Mouse (Mus musculus): ENCODE data around the gene Phf21a. TPM values are rescaled to one million over a fixed set of nuclear protein-coding genes. Genes with fewer than 3 reads are reported as not detected.
A peak's percentile ranks its signal among the peaks of the same experiment; 100 is the strongest.

Gene Phf21a
- total and polyA plus RNA-seq, 2 experiments from 2014 or later = 31.7 to 41.3 TPM

DNA sequence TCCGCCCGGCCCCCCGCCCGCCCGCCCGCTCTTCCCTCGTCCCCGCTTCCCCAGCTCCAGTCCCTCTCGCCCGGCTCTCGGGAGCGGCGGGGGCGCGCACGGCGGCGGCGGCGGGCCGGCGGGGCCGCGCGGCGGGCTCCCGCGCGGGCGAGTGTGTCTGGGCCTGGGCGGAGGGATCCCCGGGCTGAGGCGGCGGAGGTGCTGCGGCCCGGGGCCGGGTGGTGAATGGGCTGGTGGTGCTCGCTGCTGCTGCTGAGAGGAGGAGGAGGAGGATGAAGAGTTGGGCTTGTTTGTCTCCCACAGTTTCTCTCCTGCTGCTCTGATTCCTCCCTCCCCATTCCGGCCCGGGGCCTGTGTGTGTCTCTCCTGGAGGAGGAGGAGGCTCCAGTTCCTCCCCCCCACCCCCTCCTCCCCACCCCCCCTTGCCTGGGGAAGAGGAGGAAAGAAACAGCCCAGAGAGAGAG, 90.7 kb downstream of the Phf21a start:
- peak overlapping the region; percentile 84 for H3K9ac ChIP-seq (replicated peaks; ENCODE audit: low read length, poor library complexity, severe bottlenecking)
- peak overlapping the region; percentile 89 for H3K4me3 ChIP-seq (ENCODE audit: low read depth, low read length)
- DNase-seq (ENCODE audit: low spot score) (peak; percentile 93), ATAC-seq (ENCODE audit: low FRiP score) (peak; percentile 87)
- 0 out of 2 replicates have a peak, but pooled peaks cover 6% of the 10 kb centered on the region for H3K4me1 ChIP-seq (ENCODE audit: insufficient read depth, low read length)
- H3K27ac ChIP-seq (ENCODE audit: low read depth, low read length) = peak overlapping the region; percentile 98
- WGBS = 2% methylated on average over 18 of the region's 40 CpGs
- H3K36me3 ChIP-seq (ENCODE audit: insufficient read depth, low read length) = no peaks in the 10 kb centered on the region
- peak overlapping the region; percentile 95 for H3K4me2 ChIP-seq (ENCODE audit: low read depth, low read length, poor library complexity, severe bottlenecking)
- H3K27me3 ChIP-seq (ENCODE audit: insufficient read depth, low read length) = no peaks in the 10 kb centered on the region
- H3K9me3 ChIP-seq (ENCODE audit: low read length) = no peaks in the 10 kb centered on the region
- no peak for TF ChIP-seq CTCF (IDR thresholded peaks at IDR 0.05)

DNA sequence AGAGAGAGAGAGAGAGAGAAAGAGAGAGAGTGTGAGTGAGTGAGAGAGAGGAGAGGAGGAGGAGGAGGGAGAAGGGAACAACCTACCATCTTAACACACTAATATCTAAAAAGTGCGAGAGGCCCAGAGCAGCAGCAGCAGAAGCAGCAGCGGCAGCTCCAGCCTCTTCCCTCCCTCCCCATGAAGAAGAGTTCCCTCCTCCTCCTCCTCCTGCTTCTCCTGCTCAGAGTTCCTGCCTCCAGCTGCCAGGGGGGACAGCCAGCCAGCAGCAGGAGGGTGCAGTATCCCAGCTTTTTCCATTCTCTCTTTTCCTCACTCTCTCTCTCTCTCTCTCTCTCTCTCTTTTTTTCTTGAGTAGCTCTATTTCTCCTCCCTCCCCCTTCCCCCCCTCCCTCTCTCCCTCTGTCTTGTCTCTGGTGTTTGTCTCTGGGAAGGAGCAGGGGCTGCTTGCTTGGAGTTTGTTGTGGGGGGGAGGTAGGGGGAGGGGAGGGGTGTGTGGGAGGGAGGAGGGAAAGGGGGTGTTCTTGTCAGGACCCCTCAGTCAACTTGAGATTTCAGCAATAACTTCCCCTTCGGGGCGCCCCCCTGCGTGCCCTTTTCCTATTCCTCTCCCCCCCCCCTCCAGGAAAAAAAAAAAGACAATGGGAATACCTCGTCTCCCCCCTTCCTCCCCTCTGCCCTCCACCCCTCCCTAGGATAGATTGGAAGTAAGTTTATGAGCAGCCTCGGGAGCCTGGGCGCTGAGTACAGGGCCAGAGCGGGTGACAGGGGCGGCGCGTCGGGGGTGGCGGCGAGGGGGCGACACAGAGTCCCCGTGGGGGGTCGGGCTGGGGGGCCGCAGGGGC, 91.4 kb downstream of the Phf21a start:
- DNase-seq (ENCODE audit: low spot score) (peak; percentile 71), ATAC-seq (ENCODE audit: low FRiP score) (peak; percentile 59)
- Histone ChIP-seq H3K4me1 (ENCODE audit: insufficient read depth, low read length) (0 out of 2 replicates have a peak, but pooled peaks cover 6% of the 10 kb centered on the region), H3K4me3 (ENCODE audit: low read depth, low read length) (peak overlapping the region; percentile 89), H3K27ac (ENCODE audit: low read depth, low read length) (peak overlapping the region; percentile 98), H3K36me3 (ENCODE audit: insufficient read depth, low read length) (no peaks in the 10 kb centered on the region), H3K9me3 (ENCODE audit: low read length) (no peaks in the 10 kb centered on the region), H3K27me3 (ENCODE audit: insufficient read depth, low read length) (no peaks in the 10 kb centered on the region), H3K9ac (replicated peaks; ENCODE audit: low read length, poor library complexity, severe bottlenecking) (peak overlapping the region; percentile 84), H3K4me2 (ENCODE audit: low read depth, low read length, poor library complexity, severe bottlenecking) (peak overlapping the region; percentile 95)
- WGBS = 6% methylated on average over 6 of the region's 19 CpGs
- no peak for TF ChIP-seq CTCF (IDR thresholded peaks at IDR 0.05)

DNA sequence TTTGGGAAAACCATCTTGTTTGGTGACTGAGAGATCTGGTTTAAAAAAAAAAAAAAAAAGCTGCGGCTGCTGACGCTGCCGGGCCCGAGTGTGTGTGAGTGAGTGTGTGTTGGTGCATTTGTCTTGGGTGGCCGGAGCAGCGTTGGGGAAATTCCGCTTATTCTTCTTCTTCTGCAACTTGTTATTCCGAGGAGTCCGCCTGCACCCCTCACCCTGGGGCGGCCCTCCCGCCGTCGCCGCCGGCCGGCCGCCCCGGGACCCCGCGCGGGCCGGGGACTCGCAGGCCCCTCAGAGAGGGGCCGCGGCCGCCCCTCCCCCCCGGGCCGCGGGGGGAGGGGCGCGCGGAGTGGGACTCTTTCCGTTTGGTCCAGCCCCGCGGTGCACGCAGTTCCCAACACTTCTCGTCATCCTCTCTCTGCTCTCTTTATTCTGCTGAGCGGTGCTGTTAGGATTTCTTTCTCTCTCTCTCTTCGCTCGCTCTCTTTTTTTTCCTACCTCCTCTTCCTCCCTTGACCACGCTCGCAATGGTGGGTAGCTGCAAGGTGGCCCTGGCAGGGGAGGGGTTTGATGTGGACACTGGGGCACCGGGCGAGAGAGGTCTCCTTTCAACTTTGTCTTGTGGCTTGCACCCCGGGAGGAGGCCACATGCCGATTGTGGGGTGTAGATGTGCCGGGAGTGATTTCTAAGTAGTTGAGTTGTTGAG, 92.3 kb downstream of the Phf21a start:
- H3K9me3 ChIP-seq (ENCODE audit: low read length) = no peaks in the 10 kb centered on the region
- WGBS = 2% methylated on average over 33 of the region's 47 CpGs
- peak; percentile 52 for DNase-seq (ENCODE audit: low spot score)
- H3K27ac ChIP-seq (ENCODE audit: low read depth, low read length) = peak overlapping the region; percentile 98
- H3K27me3 ChIP-seq (ENCODE audit: insufficient read depth, low read length) = no peaks in the 10 kb centered on the region
- no peak for ATAC-seq (ENCODE audit: low FRiP score)
- peak overlapping the region; percentile 84 for H3K9ac ChIP-seq (replicated peaks; ENCODE audit: low read length, poor library complexity, severe bottlenecking)
- 0 out of 2 replicates have a peak, but pooled peaks cover 6% of the 10 kb centered on the region for H3K4me1 ChIP-seq (ENCODE audit: insufficient read depth, low read length)
- H3K4me3 ChIP-seq (ENCODE audit: low read depth, low read length) = peak overlapping the region; percentile 89
- H3K36me3 ChIP-seq (ENCODE audit: insufficient read depth, low read length) = no peaks in the 10 kb centered on the region
- H3K4me2 ChIP-seq (ENCODE audit: low read depth, low read length, poor library complexity, severe bottlenecking) = peak overlapping the region; percentile 95
- no peak for TF ChIP-seq CTCF (IDR thresholded peaks at IDR 0.05)

DNA sequence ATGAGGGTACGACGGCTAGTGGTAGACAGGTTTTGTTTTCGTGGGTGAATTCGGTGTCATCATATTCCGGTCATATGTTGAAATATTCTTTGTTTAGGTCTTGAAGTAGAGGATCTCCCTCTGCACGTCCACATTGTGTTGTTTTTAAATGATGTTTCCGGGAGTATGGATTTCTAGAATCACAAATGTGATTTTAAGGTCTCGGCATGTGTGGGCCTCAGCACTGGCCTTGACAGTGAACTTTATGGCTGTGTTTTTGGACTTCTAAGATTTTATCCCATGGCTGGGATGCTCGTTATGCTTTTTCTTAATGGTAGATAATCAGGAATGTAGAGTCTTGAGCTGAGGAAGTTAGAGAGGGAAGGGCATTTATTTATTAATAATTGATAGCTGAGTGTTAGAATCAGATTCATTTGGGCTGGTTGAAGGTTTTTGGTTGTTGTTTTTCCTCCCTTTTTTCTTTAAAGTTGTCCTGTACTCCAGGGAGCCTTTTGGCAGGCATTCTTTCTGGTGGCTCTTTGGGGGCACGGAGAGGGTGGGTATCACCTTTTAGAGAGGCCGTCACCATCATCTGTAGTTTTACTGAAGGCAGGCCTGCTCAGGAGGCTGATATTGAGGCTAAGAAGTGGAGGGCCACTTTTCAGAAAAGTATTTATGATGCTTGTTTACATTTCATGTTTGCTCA, 93.0 kb downstream of the Phf21a start:
- 4% methylated on average over 11 of the region's 11 CpGs for WGBS
- 0 out of 2 replicates have a peak, but pooled peaks cover 6% of the 10 kb centered on the region for H3K4me1 ChIP-seq (ENCODE audit: insufficient read depth, low read length)
- H3K27ac ChIP-seq (ENCODE audit: low read depth, low read length) = peak overlapping the region; percentile 98
- no peaks in the 10 kb centered on the region for H3K27me3 ChIP-seq (ENCODE audit: insufficient read depth, low read length)
- DNase-seq (ENCODE audit: low spot score) (no peak), ATAC-seq (ENCODE audit: low FRiP score) (no peak)
- H3K36me3 ChIP-seq (ENCODE audit: insufficient read depth, low read length) = no peaks in the 10 kb centered on the region
- H3K9me3 ChIP-seq (ENCODE audit: low read length) = no peaks in the 10 kb centered on the region
- no peak for TF ChIP-seq CTCF (IDR thresholded peaks at IDR 0.05)
- H3K4me2 ChIP-seq (ENCODE audit: low read depth, low read length, poor library complexity, severe bottlenecking) = peak overlapping the region; percentile 95
- peak overlapping the region; percentile 89 for H3K4me3 ChIP-seq (ENCODE audit: low read depth, low read length)
- peak overlapping the region; percentile 84; the same call in 1 of the 2 replicates for H3K9ac ChIP-seq (replicated peaks; ENCODE audit: low read length, poor library complexity, severe bottlenecking)

DNA sequence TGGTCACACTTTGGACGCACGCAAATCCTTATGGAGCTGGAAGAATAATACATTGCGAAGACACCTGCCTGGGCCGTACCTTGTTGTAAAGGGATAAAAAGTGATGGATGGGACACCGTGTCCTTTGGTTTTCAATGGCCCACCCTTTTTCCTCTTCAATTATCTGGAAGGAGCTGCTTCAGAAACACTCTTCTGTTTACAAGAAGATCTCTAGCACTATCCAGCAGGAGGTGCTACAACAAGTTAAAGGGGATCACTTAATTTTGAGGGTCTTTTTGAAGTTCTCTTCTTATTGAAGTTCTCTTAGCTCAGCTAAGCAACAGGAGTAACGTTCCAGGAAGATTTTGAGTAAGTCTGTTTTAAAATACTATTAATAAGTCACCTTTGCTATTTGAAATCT, 94.1 kb downstream of the Phf21a start:
- 57% methylated on average over 6 of the region's 6 CpGs for WGBS
- no peaks in the 10 kb centered on the region for H3K9me3 ChIP-seq (ENCODE audit: low read length)
- TF ChIP-seq CTCF (IDR thresholded peaks at IDR 0.05) = peak; percentile 57
- H3K4me2 ChIP-seq (ENCODE audit: low read depth, low read length, poor library complexity, severe bottlenecking) = peak overlapping the region; percentile 28
- no peak overlapping the region for H3K27ac ChIP-seq (ENCODE audit: low read depth, low read length)
- no peak overlapping the region for H3K4me3 ChIP-seq (ENCODE audit: low read depth, low read length)
- ATAC-seq (ENCODE audit: low FRiP score) = no peak
- no peaks in the 10 kb centered on the region for H3K27me3 ChIP-seq (ENCODE audit: insufficient read depth, low read length)
- H3K36me3 ChIP-seq (ENCODE audit: insufficient read depth, low read length) = no peaks in the 10 kb centered on the region
- H3K9ac ChIP-seq (replicated peaks; ENCODE audit: low read length, poor library complexity, severe bottlenecking) = no peak overlapping the region
- 0 out of 2 replicates have a peak, but pooled peaks cover 6% of the 10 kb centered on the region for H3K4me1 ChIP-seq (ENCODE audit: insufficient read depth, low read length)
- peak; percentile 24 for DNase-seq (ENCODE audit: low spot score)
